24 mouse cellular contexts compared by ENCODE assay signal in the genomic region with DNA sequence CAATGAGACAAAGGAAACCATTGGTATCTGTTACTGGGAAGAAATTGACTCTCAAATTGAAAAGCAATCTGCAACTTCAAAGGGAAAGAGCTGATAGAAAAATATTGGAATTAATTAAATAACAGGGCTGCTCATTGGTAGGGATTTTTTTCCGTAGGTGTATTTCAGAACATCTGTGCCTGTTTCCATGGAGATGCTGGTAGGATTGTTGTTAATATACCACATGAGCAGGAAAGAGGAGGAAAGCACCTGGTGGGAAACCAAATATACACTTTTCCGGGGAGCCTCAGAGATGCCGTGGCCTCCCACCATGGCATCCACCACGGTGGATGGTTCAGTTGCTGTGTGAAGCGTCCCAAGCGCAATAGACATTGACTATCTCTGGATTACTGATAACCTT.
"Had no signal": no experiment of that assay in that cellular context is flagged by ENCODE, and none has a peak within 500 bp of the region (broad histone marks: within the 10 kb centered on the region; RNA-seq: fewer than 3 reads in every experiment).

No protein-coding gene starts in this region.

- H3K4me2 ChIP-seq: heart, embryonic 12.5 days; hindbrain, embryonic 12.5 days; hindbrain, embryonic 14.5 days; intestine, embryonic 15.5 days; limb, embryonic 13.5 days; limb, embryonic 15.5 days; liver, embryonic 12.5 days had no signal

- H3K27me3 ChIP-seq: heart, embryonic 12.5 days; hindbrain, embryonic 12.5 days; intestine, embryonic 15.5 days; limb, embryonic 13.5 days; limb, embryonic 15.5 days; liver, embryonic 12.5 days had no signal

- H3K4me3 ChIP-seq: gastrocnemius, adult 2 months; heart, embryonic 10.5 days; heart, embryonic 12.5 days; hindbrain, embryonic 10.5 days; hindbrain, embryonic 12.5 days; intestine, embryonic 15.5 days; layer of hippocampus, adult 2 months; limb, embryonic 13.5 days; limb, embryonic 15.5 days; liver, embryonic 12.5 days had no signal

- H3K27ac ChIP-seq: gastrocnemius, adult 2 months; heart, embryonic 10.5 days; hindbrain, embryonic 10.5 days; hindbrain, embryonic 12.5 days; hindbrain, embryonic 14.5 days; intestine, embryonic 15.5 days; layer of hippocampus, adult 2 months; limb, embryonic 13.5 days; limb, embryonic 15.5 days; liver, embryonic 12.5 days had no signal

- H3K4me1 ChIP-seq: heart, embryonic 10.5 days; heart, embryonic 12.5 days; hindbrain, embryonic 10.5 days; hindbrain, embryonic 12.5 days; intestine, embryonic 15.5 days; limb, embryonic 13.5 days; limb, embryonic 15.5 days; liver, embryonic 12.5 days had no signal

- H3K9ac ChIP-seq: heart, embryonic 12.5 days; hindbrain, embryonic 12.5 days; hindbrain, embryonic 14.5 days; intestine, embryonic 15.5 days; limb, embryonic 13.5 days; limb, embryonic 15.5 days; liver, embryonic 12.5 days had no signal

- DNase-seq: gastrocnemius, adult 2 months; gastrocnemius, postnatal 10 days; gastrocnemius, postnatal 25 days; heart, adult 18-20 months; heart, postnatal 10 days; heart, postnatal 4 days; kidney, adult 18-20 months; kidney, adult 8-10 months; kidney, postnatal 10 days; kidney, postnatal 25 days; kidney, postnatal 4 days; left cerebral cortex, postnatal 4 days had no signal

- H3K36me3 ChIP-seq: heart, embryonic 10.5 days; heart, embryonic 12.5 days; hindbrain, embryonic 10.5 days; hindbrain, embryonic 12.5 days; intestine, embryonic 15.5 days; limb, embryonic 13.5 days; limb, embryonic 15.5 days; liver, embryonic 12.5 days had no signal

- H3K9me3 ChIP-seq: heart, embryonic 10.5 days; heart, embryonic 12.5 days; hindbrain, embryonic 10.5 days; hindbrain, embryonic 12.5 days; intestine, embryonic 15.5 days; limb, embryonic 13.5 days; limb, embryonic 15.5 days; liver, embryonic 12.5 days had no signal

- ATAC-seq: inflammation-experienced regulatory T-cells, adult 6 months; intestine, embryonic 15.5 days; intestine, postnatal 0 days; liver, embryonic 12.5 days had no signal
